Mouse (Mus musculus) small intestine, adult 2 months (tissue): ENCODE data around the gene Slc27a4.

ENCODE experiments used
- CTCF ChIP-seq: fragments of 200-500 bp; IDR thresholded peaks from 2 replicates; pipeline ENCODE4 v1.5.1; 2012; ENCODE audit warnings: low read depth, mild to moderate bottlenecking, control low read depth, inconsistent platforms, low read length, moderate library complexity, mixed read lengths; ENCODE audit not compliant: insufficient replicate concordance, insufficient read length; ENCODE audit errors: extremely low read depth
- POLR2A ChIP-seq: fragments of 200-500 bp; IDR thresholded peaks from 2 replicates; pipeline ENCODE4 v1.6.1; 2012; ENCODE audit warnings: low read depth, mild to moderate bottlenecking, control low read depth, inconsistent platforms, low read length, moderate library complexity

GRCm38 (mm10) chr2:29787937-29788681 lies 14.3 kb upstream of the Slc27a4 start, which contains the start of gene Trub2:
- TF ChIP-seq POLR2A = no peak
- TF ChIP-seq CTCF = no peak
